Mouse (Mus musculus) lung, embryonic 15.5 days (tissue): ENCODE results near the gene Lmo2. TPM values are rescaled to one million over a fixed set of nuclear protein-coding genes. Genes with fewer than 3 reads are reported as not detected.

Experiments
- ATAC-seq: fragments of 200-750 bp; cut with Nextera tagmentation; 2 replicates; pipeline ENCODE4 v1.8.0; 2017; ENCODE audit warnings: moderate number of reproducible peaks, borderline replicate concordance; ENCODE audit not compliant: low FRiP score, low TSS enrichment; ENCODE audit errors: extremely low read depth
- H3K27ac ChIP-seq: fragments of 300-500 bp; sonication (generic); 2 replicates; pipeline ENCODE4 v1.5.1; 2015; ENCODE audit warnings: moderate library complexity, mild to moderate bottlenecking, inconsistent platforms
- H3K27me3 ChIP-seq: fragments of 300-500 bp; sonication (generic); 2 replicates; pipeline ENCODE4 v1.6.1; 2015; ENCODE audit warnings: inconsistent platforms
- H3K36me3 ChIP-seq: fragments of 300-500 bp; sonication (generic); 2 replicates; pipeline ENCODE4 v1.6.1; 2015; ENCODE audit warnings: inconsistent platforms
- H3K4me1 ChIP-seq: fragments of 300-500 bp; sonication (generic); 2 replicates; pipeline ENCODE4 v1.6.1; 2015; ENCODE audit warnings: inconsistent platforms
- H3K4me2 ChIP-seq: fragments of 300-500 bp; sonication (generic); 2 replicates; pipeline ENCODE4 v1.6.1; 2015; ENCODE audit warnings: inconsistent platforms, mild to moderate bottlenecking, moderate library complexity
- H3K4me3 ChIP-seq: fragments of 300-500 bp; sonication (generic); 2 replicates; pipeline ENCODE4 v1.5.1; 2015; ENCODE audit warnings: mild to moderate bottlenecking, inconsistent platforms
- H3K9ac ChIP-seq: fragments of 300-500 bp; sonication (generic); 2 replicates; pipeline ENCODE4 v1.6.1; 2015; ENCODE audit warnings: inconsistent platforms
- H3K9me3 ChIP-seq: fragments of 300-500 bp; sonication (generic); 2 replicates; pipeline ENCODE4 v1.6.1; 2016; ENCODE audit warnings: inconsistent platforms
- WGBS: fragments of 180-500 bp; shearing (Covaris S2); methylation state at CpG from one replicate; pipeline ENCODE4 v1.1.7; 2015; 5-methylcytosine and 5-hydroxymethylcytosine counted together
- polyA plus RNA-seq: library from polyadenylated mRNA; unstranded; fragments of >200 nt; fragmentation: Nextera tagmentation; extraction: Ambion mirVana; gene quantifications from 2 replicates; pipeline ENCODE4 v1.2.1, GENCODE M21; 2015

The Lmo2 gene
- polyA plus RNA-seq, result 35.1 and 38.2 TPM in 2 replicates

DNA sequence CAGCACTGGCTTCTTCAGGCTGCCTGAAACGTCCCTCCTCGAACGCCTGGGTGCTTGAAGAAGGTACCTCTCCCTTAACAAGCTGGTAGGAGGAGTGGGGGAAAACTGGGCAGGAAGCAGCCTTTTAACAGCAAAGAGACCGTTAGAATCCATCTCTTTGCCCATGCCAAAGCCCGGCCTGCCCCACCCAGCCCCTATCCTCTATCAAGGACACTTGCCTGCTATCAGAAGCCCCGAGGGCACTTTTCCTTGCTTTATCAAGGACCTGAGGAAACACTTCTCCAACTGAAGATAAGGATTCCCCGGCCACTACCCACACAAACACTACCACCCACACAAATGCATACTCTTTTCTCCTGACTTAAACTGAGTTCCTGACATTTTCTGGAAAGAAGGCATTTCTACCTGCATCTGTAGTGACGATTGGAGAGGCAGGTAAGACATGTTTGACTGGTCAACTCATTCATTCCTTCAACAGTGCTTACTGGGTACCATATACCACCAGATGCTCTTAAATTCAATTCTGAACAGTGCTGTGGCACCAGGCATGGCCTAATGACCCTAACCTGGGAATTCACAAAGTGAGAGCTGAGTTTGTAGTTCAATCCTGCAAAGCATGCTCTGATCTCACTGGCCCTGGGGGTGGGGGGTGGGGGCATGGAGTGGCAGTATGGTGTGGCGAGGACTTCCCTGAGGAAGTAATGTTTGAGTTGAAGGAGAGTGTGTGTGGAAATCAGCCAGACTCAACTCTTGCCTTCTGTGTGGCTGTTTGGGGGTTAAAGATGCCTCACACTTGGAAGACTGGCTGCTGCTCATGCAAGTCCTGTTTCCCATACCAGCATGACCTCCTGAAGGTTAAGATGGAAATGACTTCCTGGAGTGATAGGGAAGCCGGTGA is at the start of gene Lmo2:
TSS of gene Lmo2 (plus strand) at position 338 of the 898 bp plus-strand sequence.
- no peak for ATAC-seq
- H3K36me3 ChIP-seq, result no peaks in the 10 kb centered on the region
- no peak within 1 kb of the TSS for H3K4me2 ChIP-seq
- no peaks in the 10 kb centered on the region for H3K9me3 ChIP-seq
- H3K9ac ChIP-seq, result no peak within 1 kb of the TSS
- H3K27me3 ChIP-seq, result no peaks in the 10 kb centered on the region
- no peak within 1 kb of the TSS for H3K27ac ChIP-seq
- H3K4me3 ChIP-seq, result no peak within 1 kb of the TSS
- H3K4me1 ChIP-seq, result no peaks in the 10 kb centered on the region
- WGBS, result 41% methylated on average over 10 of the region's 10 CpGs

DNA sequence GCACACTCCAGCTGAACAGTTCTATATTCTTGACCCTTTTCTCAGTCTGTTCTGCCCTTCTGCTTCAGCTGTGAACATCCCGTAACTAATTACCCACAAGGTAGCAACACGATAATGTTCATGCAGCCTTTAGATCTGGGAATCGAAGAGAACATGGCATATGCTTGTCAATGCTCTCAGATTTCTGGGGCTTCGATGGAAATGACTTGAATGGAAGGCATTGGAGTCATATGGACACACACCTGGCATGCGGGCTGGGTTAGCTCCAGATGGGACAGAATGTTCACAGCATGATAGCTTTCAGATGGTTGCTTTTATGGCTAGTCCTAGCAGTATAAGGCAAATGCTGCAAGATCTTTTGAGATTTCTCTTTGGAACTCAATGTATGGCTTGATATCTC is 47.2 kb upstream of the Lmo2 start:
- H3K4me1 ChIP-seq, result peaks cover 9% of the 10 kb centered on the region
- H3K9me3 ChIP-seq, result no peaks in the 10 kb centered on the region
- WGBS, result 90% methylated on average over 5 of the region's 5 CpGs
- no peak overlapping the region for H3K9ac ChIP-seq
- H3K4me2 ChIP-seq, result no peak overlapping the region
- no peaks in the 10 kb centered on the region for H3K36me3 ChIP-seq
- no peak for ATAC-seq
- H3K27ac ChIP-seq, result no peak overlapping the region
- no peaks in the 10 kb centered on the region for H3K27me3 ChIP-seq
- no peak overlapping the region for H3K4me3 ChIP-seq

- 73% methylated on average over 16 of the region's 16 CpGs for WGBS
- Histone ChIP-seq H3K27ac (no peak overlapping the region), H3K4me2 (no peak overlapping the region), H3K4me3 (no peak overlapping the region), H3K9ac (no peak overlapping the region), H3K36me3 (no peaks in the 10 kb centered on the region), H3K9me3 (no peaks in the 10 kb centered on the region), H3K27me3 (no peaks in the 10 kb centered on the region), H3K4me1 (no peaks in the 10 kb centered on the region)
- ATAC-seq, result no peak
These were observed 45.1 kb upstream of the Lmo2 start for GRCm38 (mm10) chr2:103912481-103913251.

DNA sequence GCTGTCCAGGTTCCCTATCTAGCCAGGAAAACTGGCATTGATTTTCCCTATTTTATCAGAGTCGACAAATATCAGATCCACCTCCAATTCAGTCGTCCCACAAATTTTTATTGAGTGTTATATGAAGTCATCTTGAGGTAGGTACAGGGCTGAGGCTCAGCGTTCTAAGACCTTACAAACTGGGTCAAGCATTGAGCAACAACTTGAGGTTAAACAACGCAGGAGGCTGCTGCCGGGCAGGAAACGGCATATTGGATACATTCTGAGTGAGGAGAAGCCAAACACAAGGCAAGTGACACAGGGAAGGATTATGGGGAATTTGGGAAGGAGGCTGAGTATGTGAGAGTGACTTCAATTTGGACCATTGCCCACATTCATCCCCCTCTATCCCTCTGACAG is 44.5 kb upstream of the Lmo2 start:
- no peaks in the 10 kb centered on the region for H3K9me3 ChIP-seq
- H3K4me3 ChIP-seq, result no peak overlapping the region
- no peaks in the 10 kb centered on the region for H3K4me1 ChIP-seq
- no peak overlapping the region for H3K9ac ChIP-seq
- WGBS, result 44% methylated on average over 6 of the region's 6 CpGs
- no peaks in the 10 kb centered on the region for H3K27me3 ChIP-seq
- H3K27ac ChIP-seq, result no peak overlapping the region
- ATAC-seq, result no peak
- no peaks in the 10 kb centered on the region for H3K36me3 ChIP-seq
- no peak overlapping the region for H3K4me2 ChIP-seq

DNA sequence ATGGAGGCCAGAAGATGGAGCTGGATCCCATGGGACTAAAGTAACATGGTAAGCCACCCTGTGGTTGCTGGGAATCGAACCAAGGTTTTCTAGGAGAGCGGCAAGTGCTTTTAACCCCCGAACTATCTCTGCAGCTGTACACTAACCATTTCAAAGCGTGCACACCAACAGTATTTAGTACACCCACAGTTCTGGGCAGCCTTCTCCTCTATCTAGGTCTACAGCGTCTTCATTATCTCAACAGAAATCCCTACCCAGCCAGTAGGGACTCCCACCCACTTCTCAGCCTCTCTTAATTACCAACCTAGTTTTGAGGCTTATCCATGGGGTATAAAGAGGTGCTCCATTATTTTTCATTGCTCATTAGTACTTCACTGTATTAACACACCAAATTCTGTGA is 41.7 kb upstream of the Lmo2 start:
- Histone ChIP-seq H3K9ac (no peak overlapping the region), H3K9me3 (no peaks in the 10 kb centered on the region), H3K4me1 (no peaks in the 10 kb centered on the region), H3K36me3 (no peaks in the 10 kb centered on the region), H3K27ac (no peak overlapping the region), H3K4me3 (no peak overlapping the region), H3K27me3 (no peaks in the 10 kb centered on the region), H3K4me2 (no peak overlapping the region)
- WGBS, result 85% methylated on average over 5 of the region's 5 CpGs
- no peak for ATAC-seq

- H3K27me3 ChIP-seq, result no peaks in the 10 kb centered on the region
- WGBS, result 72% methylated on average over 5 of the region's 5 CpGs
- no peaks in the 10 kb centered on the region for H3K9me3 ChIP-seq
- no peaks in the 10 kb centered on the region for H3K36me3 ChIP-seq
- no peak overlapping the region for H3K4me3 ChIP-seq
- no peak overlapping the region for H3K27ac ChIP-seq
- no peak overlapping the region for H3K4me2 ChIP-seq
- H3K4me1 ChIP-seq, result no peaks in the 10 kb centered on the region
- no peak for ATAC-seq
- H3K9ac ChIP-seq, result no peak overlapping the region
These were observed 40.4 kb upstream of the Lmo2 start for GRCm38 (mm10) chr2:103917375-103917774.

DNA sequence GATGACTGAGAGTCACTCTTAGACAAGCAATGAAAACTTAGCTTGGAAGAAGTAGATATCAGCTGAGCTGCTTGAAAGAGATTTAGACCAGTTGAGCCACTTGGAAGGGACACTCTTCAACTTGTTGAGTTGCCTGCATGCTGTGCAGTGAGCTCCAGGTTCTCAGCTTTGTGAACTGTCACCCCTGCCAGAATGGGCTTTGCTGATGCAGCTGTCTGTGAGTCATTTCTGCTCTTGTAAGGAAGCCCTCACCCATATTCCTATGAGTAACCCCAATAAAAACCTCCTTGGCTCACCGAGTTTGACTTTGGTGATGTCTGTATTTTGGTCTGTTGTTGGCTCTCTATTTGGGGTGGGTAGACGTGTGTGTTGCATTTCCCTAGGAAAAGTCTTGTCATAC is 39.4 kb upstream of the Lmo2 start:
- Histone ChIP-seq H3K4me1 (no peaks in the 10 kb centered on the region), H3K4me2 (no peak overlapping the region), H3K4me3 (no peak overlapping the region), H3K9ac (no peak overlapping the region), H3K27me3 (no peaks in the 10 kb centered on the region), H3K9me3 (no peaks in the 10 kb centered on the region), H3K27ac (no peak overlapping the region), H3K36me3 (no peaks in the 10 kb centered on the region)
- 78% methylated on average over 2 of the region's 2 CpGs for WGBS
- no peak for ATAC-seq

GRCm38 (mm10) chr2:103919488-103919887 is 38.3 kb upstream of the Lmo2 start:
- H3K9me3 ChIP-seq, result no peaks in the 10 kb centered on the region
- no peak overlapping the region for H3K4me3 ChIP-seq
- no peak for ATAC-seq
- no peaks in the 10 kb centered on the region for H3K36me3 ChIP-seq
- WGBS, result 89% methylated on average over 6 of the region's 6 CpGs
- no peak overlapping the region for H3K4me2 ChIP-seq
- no peak overlapping the region for H3K9ac ChIP-seq
- no peak overlapping the region for H3K27ac ChIP-seq
- no peaks in the 10 kb centered on the region for H3K27me3 ChIP-seq
- H3K4me1 ChIP-seq, result no peaks in the 10 kb centered on the region

- no peaks in the 10 kb centered on the region for H3K36me3 ChIP-seq
- no peak overlapping the region for H3K27ac ChIP-seq
- no peak for ATAC-seq
- H3K27me3 ChIP-seq, result no peaks in the 10 kb centered on the region
- no peaks in the 10 kb centered on the region for H3K9me3 ChIP-seq
- H3K4me3 ChIP-seq, result no peak overlapping the region
- WGBS, result 77% methylated on average over 4 of the region's 4 CpGs
- peaks cover 16% of the 10 kb centered on the region; the same call in 1 of the 2 replicates for H3K4me1 ChIP-seq
- H3K4me2 ChIP-seq, result no peak overlapping the region
- no peak overlapping the region for H3K9ac ChIP-seq
These were observed 31.1 kb upstream of the Lmo2 start for GRCm38 (mm10) chr2:103926586-103927113.

GRCm38 (mm10) chr2:103927610-103928145 is 30.1 kb upstream of the Lmo2 start:
- ATAC-seq, result no peak
- H3K27me3 ChIP-seq, result no peaks in the 10 kb centered on the region
- H3K27ac ChIP-seq, result no peak overlapping the region
- H3K4me1 ChIP-seq, result peaks cover 16% of the 10 kb centered on the region; the same call in 1 of the 2 replicates
- H3K9me3 ChIP-seq, result no peaks in the 10 kb centered on the region
- no peak overlapping the region for H3K4me3 ChIP-seq
- no peaks in the 10 kb centered on the region for H3K36me3 ChIP-seq
- no peak overlapping the region for H3K4me2 ChIP-seq
- 55% methylated on average over 1 of the region's 1 CpGs for WGBS
- H3K9ac ChIP-seq, result no peak overlapping the region

DNA sequence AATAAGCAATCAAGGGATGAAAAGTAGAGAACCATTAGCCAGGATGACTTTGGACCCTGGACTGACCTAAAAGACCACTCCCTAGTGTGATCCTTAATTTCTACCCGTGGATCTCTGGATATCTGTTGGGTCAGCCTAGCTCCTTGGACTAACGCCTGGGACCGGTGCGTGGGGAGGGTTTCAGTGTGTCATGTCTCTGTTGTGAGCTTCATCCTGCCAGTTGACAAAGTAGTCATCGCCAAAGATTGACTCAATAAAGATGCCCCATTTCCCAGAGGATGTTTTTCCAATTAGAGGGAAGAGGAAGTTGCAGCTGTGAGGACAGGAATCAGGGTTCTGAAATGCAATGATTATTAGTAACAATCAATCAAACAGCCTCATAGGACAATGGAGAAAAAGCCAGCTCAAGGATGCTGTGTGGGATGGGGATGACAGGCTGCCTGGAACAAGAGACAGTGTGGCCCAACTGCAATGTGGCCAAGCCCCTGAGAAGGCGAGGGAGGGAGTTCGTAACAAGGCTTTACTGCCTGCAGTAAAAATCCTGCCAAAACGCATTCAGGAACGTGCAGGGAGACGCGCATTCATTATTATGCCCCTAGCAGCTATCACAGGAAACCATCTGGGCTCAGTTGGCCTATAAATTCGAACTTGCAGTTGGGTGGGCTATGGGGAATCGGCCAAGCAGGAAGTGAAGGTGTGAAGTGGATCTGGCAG is 27.3 kb upstream of the Lmo2 start:
- Histone ChIP-seq H3K27ac (no peak overlapping the region), H3K4me2 (no peak overlapping the region), H3K4me1 (peaks cover 16% of the 10 kb centered on the region; the same call in 1 of the 2 replicates), H3K36me3 (no peaks in the 10 kb centered on the region), H3K9ac (no peak overlapping the region), H3K9me3 (no peaks in the 10 kb centered on the region), H3K4me3 (no peak overlapping the region), H3K27me3 (no peaks in the 10 kb centered on the region)
- peak; percentile 60 for ATAC-seq
- WGBS, result 33% methylated on average over 13 of the region's 13 CpGs
